Mouse (Mus musculus) G1E-ER4 (cell line): Measurements from ENCODE around the gene Calb2. TPM values are rescaled to one million over a fixed set of nuclear protein-coding genes. Genes with fewer than 3 reads are reported as not detected.

Experiments
- GATA1 ChIP-seq: IDR thresholded peaks from one replicate; pipeline ENCODE4 v1.8.0; 2012; ENCODE audit warnings: low read length, inconsistent platforms
- polyA plus RNA-seq: library from polyadenylated mRNA; stranded (reverse); fragments of >175 nt; gene quantifications from 2 replicates; pipeline ENCODE4 v1.2.3, GENCODE M21; 2012

The Calb2 gene
- polyA plus RNA-seq: not detected in 2 replicates

GRCm38 (mm10) chr8:110168046-110168445, at the start of gene Calb2:
TSS of gene Calb2 (minus strand) at chr8:110168210.
- TF ChIP-seq GATA1: no peak

GRCm38 (mm10) chr8:110217681-110218131, 49.7 kb upstream of the Calb2 start:
- no peak for TF ChIP-seq GATA1

- TF ChIP-seq GATA1: no peak
Observed at GRCm38 (mm10) chr8:110217198-110217597, 49.2 kb upstream of the Calb2 start.

DNA sequence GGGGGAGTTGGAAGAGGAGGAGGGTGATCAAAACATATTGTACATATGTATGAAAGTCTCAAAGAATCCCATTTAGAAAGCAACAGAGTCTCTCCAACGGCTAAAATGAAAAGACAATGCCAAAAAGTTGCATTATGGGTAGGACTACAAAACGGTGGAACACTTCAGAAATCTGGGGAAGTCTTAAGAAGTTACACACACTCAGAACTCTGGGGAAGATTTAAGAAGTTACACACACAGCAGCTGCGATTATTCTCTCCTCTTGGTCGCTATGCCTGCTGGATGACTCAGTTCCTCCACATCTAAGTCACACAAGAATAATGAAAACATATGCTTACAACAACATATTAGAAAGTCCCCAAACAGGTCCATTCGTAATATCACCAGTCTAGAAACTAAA, 48.2 kb upstream of the Calb2 start:
- TF ChIP-seq GATA1: no peak

- no peak for TF ChIP-seq GATA1
Observed at GRCm38 (mm10) chr8:110215365-110215764, 47.4 kb upstream of the Calb2 start, which contains the start of gene Cmtr2. TSS of gene Cmtr2 (plus strand) at chr8:110215665.

DNA sequence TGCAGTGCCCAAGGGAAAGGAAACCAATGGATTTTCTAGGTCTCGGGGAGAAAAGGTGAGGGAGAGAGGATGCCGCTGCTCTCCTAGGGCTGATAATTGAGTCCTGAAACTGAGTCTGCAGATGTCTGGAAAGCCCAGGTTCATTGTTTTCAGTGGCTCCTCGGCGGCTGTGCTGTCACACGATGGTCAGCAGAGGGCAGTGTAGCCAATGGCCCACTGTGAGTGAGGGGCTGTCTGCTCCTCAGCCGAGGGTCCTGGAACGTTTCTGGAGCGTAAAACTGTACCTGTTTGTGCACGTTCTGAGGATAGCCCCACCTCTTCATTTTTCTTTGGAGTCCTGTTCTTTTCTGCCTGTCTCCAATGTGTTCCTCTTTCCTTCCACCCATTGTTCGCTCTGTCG, 33.8 kb upstream of the Calb2 start:
- TF ChIP-seq GATA1: no peak

DNA sequence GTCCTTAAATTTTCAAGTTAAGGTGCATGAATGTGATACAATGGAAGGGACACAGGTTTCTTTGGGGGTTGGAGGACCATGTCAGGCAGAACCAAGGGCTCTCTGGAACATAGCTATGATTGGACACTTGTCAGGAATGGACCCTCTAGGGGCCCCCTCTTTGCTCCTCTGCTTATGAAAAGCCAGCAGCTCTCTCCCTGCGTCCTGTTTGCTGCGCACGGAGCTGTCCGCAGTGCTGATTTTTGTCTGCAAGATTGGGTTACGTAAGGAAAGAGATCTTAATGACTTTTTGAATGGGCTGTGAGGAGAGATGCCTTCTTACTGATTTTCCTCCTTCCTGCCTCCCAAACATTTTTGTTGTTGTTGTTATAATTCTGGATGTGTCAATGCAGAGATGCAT, 28.7 kb upstream of the Calb2 start:
- TF ChIP-seq GATA1: no peak

DNA sequence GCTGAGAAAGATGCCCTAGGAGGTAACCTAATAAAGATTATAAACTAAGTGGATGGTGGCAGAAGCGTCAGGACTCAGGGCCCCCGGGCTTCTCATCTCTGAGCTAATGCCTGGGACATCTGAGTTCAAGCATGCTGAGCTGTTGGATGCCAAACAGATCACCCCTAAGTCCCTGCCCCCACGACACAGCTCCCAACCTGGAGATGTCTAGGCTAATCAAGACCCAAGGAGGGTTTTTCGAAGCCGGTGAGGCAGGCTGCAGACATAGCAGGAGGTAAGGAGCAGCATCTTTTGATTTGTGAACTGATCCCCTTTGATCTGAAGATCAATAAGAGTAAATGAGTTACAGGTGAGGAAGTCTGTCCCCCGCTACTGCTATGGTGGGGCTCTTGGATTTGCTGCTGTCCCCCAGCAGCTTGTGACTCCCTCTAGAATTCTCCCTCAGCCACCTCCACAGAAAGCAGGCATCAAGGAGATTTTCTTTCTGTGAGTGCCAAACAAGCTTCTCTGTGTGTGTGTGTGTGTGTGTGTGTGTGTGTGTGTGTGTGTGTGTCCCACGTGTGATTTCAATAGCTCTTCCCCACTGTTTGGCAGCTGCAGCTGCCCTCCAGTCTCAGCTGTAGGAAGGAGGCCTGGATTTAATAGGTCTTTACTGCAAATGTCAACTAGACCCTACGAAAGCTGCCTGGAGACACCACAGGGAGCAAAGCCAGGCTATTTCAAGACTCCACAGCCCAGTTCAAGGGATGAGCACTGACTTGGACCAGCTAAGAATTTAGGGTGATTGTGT, 21.1 kb upstream of the Calb2 start:
- TF ChIP-seq GATA1: no peak

DNA sequence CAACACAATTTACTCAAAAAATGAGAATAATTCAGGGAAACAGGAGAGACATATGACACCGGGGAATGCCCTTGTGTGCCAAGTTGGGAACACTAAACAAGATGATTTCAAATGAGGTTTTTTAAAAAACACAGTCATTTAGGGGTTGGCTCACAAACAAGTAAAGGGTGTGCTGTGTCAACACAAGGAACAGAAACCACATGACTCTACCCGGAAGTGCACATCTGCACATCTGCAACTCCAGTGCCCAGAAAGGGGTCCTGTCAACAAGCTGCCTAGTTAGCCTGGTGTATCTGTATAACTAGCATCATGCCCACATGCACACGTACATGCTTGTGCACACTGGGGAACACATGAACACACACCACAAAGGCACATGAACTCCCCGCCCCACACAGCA, 17.5 kb upstream of the Calb2 start:
- TF ChIP-seq GATA1: no peak

GRCm38 (mm10) chr8:110183748-110184147, 15.7 kb upstream of the Calb2 start:
- TF ChIP-seq GATA1: no peak

- TF ChIP-seq GATA1: no peak
Observed at GRCm38 (mm10) chr8:110182735-110183367, 14.8 kb upstream of the Calb2 start.

DNA sequence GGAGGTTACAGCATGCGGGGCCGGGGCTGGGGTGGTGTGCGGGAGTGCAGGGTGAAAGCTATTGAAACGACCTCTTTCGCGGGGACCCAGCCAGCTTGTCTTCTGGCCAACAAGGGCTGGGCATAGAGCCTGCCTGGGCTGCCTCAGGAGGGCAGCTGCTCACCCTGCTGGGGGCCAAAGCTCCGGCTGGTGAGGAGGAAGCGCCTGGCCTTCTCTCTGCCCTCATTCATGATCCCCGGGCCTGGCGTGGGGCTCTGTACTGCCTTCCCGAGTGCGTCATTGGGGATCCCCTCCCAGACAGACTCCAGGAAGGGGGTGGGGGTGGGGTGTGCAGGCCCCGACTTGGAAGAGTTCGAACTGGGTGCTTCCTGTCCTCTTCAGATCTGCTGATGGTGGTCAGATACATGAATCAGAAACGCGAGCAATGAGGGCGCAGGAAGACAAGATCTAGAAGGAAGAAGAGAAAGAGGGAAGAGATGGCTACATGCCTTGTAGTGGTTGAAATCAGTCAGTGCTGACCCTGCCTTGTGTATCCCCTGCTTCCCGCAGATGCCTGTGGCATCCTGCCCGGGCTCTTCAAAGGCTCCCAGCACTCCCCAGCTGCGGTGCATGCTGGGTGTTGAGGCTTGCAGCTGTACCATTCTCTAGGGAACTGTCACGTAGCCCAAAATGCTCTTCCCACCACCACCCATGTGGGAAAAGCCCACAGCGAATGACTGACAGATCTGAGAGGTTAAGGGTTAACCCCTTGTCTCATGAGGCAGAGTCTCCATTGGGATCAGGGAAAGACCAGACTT, 9.5 kb upstream of the Calb2 start:
- no peak for TF ChIP-seq GATA1

DNA sequence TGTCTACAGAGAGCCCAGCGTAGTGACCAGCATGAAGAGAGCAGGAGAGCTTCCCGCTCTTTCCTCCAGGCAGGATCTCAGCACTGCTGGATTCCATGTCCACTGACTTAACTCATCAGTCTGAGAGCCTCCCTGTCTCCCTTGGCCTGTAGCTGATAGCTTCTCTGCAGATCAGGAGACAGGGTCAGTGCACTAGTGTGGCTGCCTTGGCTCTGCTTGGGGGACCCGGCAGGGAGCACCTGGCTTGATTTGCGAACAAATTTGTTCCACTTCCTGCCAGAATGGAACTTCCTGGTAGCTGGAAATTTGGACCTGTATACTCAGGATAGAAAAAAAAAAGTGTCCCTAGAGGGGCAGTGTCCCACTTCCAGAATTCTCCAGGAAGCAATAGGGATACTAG, 6.8 kb upstream of the Calb2 start:
- no peak for TF ChIP-seq GATA1

DNA sequence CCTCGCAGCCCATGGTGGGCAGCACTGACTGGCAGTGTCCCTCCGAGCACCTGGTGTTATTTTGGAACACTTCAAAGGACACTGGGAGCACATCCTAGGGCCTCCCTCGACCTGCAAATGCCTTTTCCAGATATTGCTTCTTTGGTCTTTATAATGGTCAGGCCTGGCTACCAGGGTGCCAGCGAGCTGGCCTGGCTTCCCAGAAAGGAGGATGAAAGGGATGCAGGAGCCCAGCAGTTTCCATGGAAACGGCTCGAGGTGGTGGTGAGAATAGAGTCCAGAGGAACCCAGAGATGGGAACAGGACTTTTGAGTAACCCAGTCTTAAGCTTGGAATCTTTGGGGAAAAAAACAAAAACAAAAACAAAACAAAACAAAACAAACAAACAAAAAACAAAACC, 4.2 kb upstream of the Calb2 start:
- TF ChIP-seq GATA1: no peak

DNA sequence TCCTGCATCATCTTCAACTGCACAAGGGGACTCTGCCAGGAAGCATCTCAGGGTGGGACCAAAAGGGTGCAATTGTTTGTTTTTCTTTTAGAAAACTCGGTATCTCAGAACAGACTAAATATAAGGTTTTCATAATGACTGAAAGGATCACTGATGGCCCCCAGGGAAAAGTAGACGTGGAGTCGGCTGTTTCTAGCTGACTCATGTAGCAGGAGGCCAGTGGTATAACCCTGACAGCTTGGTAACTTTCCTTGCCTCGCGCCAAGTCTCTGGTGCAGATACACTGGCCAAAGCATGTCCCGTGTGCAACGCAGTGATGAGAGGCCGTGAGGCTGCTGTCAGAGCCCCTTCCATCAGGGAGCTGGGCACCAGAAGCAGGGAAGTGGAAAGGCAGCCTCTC, 1.7 kb downstream of the Calb2 start:
- TF ChIP-seq GATA1: no peak

GRCm38 (mm10) chr8:110162007-110162406, 6.0 kb downstream of the Calb2 start:
- no peak for TF ChIP-seq GATA1
